Mouse (Mus musculus) layer of hippocampus, postnatal 10 days (tissue): ENCODE measurements around the gene Gm44502. TPM values are rescaled to one million over a fixed set of nuclear protein-coding genes. Genes with fewer than 3 reads are reported as not detected.
A peak's percentile ranks its signal among the peaks of the same experiment; 100 is the strongest.

ENCODE experiments used
- DNase-seq, 2 experiments: peaks; one replicate each; pipeline ENCODE4 v3.0.0; 2021; ENCODE audit warnings: low spot score in 2 of 2
- long read RNA-seq: library from polyadenylated mRNA; stranded (forward); transcript quantifications from one replicate; pipeline ENCODE4 v2.0.0, GENCODE M21; 2023
- total RNA-seq, 2 experiments: library from RNA; stranded (reverse); gene quantifications; 2 replicates each; pipeline ENCODE4 v1.2.3; 2021

Gm44502 gene
- total RNA-seq: not detected
- long read RNA-seq, partial matches to known transcripts: 1 of 1 reads
- long read RNA-seq, other reads (novel, unspliced or antisense): 0 of 1 reads

DNA sequence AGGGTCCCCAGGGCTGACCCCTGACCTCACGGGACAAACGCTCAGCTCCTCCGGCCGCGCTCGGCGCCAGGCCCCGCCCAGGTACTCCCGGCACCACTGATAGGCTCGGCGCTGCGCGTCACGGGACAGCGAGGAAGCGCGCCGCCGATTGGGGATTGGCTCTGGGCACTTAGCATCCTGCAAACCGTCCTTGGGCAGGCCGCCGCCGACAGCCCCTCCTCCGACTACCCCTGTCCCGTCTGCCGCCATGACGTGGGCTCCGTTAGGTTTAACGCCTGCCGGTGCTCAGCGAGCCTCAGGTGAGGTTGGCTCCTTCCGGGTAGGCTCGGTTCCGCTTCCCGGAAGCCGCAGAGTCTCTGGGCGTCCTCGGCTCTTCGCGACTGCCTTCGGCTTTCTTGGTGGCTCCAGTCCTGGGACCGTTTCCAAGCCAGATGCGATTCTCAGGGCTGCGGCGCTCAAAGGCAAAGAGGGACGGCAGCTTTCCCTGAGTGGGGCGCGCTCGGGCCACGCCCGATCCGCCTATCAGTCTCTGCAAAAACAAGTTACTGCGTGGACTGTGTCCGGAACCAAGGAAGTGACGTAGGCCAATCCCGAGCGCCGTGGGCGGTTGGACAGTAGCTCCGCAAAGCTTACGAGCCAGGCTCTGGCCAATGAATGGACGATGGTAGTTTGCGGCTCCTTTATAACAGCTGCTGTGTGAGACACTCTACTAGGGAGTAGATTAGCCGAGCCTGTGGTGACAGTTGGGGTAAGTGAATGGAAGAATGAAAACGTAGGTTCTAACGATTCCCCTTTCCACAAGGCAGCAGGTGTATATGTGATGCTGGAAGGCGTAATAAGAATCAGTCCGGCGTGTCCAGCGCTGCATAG is at the start of gene Gm44502, which contains the start of the genes C730034F03Rik and Chkb:
TSS of gene Gm44502 (minus strand) at position 345 of the 870 bp plus-strand sequence.
TSS of gene C730034F03Rik (plus strand) at position 238 of the 870 bp plus-strand sequence.
TSS of gene Chkb (minus strand) at position 557 of the 870 bp plus-strand sequence.
- peak; percentile 86 to 90 for DNase-seq

DNA sequence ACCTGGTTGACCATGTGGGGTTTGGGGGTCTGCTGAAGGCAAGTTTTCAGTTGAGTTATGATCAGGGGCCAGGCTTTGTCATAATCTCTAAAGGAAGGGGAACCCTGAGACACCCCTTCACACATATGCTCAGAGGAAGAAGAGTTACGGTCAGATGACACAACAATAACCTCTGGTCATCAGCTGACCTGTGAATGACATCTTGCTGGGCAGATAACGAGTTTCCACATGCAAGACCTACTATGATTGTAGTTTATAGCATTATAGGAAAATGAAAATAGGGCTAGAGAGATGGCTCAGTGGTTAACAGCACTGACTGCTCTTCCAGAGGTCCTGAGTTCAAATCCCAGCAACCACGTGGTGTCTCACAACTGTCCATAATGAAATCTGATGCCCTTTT is 49.1 kb upstream of the Gm44502 start:
- DNase-seq: no peak

DNA sequence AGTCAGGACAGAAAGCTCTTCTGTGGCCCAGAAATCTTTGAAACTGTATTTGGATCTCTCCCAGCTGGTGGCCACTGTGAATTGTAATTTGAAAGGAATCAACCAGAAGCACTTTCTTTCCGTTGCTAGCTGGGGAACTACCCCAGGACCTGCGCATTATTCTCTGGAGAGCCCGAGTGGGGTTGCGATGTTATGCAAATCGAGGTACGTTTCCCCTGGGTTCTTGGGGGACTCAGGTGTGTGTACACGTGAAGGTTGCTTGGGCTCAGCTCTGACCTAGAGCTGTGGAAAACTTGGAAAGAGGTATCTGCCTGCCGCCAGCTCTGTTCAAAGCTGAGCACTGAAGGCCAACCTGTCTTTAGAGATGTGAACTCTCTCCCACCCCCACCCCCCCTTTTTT is 48.3 kb upstream of the Gm44502 start:
- DNase-seq: peak in 1 of 2 experiments; percentile 20

DNA sequence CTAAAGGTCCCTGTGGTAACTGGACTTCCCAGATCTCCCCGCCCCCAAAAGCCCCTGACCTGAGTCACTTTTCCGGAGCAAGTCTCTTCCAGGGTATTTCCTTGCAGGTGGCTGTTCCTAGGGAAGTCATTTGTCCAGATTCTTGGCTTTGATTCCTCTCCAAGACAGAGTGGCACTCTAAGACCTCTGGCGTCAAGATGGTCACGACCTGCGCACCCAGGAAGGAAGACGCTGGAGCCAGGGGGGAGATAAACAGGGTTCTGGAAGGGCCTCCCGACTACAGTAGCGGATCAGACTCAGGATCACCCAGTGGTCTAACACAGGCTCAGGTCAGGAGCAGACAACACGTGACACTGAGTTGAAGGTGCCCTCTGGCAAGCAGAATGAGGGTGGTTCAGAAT is 47.6 kb upstream of the Gm44502 start, which contains the start of gene Arsa:
TSS of gene Arsa (minus strand) at position 335 of the 401 bp plus-strand sequence.
- no peak for DNase-seq

DNA sequence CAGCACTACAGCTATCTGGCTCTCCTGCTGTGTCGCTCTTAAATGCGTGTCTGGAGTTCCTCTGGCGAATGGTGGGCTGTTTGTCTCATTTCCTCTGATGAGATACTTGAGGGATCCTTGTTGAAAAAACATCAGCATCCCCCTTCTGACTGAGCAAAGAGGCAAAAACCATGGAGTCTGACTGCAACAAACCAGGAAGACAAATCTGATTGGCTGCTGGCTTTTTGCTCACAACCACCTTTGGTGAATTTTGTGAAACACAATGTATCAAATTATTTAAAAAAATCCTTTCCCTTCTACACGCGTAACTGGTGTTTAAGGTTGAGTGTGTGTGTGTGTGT is 46.9 kb upstream of the Gm44502 start:
- DNase-seq: no peak

DNA sequence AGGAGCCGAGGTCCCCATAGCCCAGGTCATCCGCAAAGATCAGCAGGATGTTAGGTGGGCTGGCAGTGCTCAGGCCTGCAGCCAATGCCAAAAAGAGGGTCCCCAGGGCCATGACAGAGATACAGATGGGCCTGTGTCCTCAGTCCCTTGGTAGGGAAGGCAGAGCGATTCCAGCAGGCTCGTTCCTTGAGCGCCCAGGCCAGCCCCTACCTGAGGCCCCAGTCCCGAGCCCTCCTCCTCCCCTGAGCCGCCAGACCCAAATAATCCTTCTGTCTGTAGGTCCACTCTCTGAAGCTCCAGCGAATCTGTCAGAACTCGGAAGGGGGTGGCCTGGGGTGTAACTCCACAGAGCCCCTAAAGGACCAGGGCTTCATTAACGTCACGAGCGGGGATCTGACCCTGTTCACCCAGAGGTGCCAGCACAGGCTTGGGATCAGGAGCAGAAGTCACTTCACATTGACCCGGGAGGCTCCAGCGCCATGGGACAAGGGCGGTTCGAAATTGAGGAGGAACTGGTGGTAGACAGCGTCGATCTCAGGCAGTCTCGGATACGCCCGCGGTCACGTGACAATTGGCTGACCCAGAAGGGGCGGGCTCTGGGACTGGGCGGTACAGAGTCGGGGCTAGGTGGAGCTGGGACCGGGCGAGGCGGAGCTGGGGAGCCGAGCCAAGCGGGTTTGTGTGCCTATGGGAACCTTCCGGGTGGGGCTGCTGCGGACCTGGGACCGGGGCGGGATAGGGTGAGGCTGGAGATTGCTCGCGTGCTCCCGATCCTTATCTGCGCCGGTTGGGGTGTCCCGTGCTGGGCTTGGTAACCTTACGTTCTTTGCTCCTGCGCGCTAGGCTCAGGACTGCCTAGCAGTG is 46.3 kb upstream of the Gm44502 start:
- DNase-seq: peak; percentile 88 to 93

DNA sequence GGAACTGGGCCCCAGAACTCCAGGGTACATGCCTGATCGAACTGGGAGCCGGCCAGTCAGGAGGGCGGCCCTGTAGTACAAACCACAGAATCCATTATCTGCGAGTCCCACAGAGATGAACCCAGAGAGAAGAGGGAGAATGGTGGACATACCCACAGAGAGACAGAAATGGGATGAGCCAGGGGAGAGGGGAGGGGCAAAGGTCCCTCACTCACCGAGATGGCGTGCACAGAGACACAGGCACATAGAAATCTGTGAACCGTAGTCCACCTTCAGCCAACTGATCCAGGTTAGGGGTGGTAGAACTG is 45.8 kb upstream of the Gm44502 start:
- DNase-seq: no peak

DNA sequence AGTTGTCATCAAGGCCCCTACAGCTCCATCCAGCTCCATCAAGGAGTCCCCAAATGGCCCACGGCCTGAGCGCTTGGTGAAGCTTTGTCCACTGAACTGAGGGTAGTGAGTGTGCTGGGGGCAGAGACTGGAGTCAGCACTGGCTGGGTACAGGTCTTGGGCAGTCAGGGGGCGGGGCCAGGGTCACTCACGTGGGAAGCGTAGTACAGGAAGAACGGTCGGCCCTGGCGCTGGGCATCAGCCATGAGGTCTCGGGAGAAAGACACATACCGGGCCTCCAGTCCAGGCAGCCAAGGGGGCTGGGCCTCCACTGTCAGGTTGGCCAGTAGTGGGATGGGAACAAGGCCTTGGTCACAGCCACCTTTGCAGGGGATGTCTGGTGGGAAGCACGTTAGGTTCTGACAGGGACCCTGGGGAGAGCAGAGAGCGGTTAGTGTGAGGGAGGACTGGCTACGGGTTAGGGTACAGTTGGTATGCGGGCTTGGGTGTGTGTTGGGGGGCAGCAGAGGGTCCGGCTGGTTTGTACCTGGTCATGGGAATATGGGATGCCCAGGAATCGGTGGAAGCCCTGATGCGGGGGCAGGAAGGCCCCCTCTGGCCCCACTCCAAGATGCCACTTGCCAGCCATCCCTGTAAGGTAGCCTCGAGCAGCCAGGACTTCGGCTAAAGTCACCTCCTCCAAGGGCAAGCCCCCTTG is 45.2 kb upstream of the Gm44502 start:
- peak in 1 of 2 experiments; percentile 26 for DNase-seq

DNA sequence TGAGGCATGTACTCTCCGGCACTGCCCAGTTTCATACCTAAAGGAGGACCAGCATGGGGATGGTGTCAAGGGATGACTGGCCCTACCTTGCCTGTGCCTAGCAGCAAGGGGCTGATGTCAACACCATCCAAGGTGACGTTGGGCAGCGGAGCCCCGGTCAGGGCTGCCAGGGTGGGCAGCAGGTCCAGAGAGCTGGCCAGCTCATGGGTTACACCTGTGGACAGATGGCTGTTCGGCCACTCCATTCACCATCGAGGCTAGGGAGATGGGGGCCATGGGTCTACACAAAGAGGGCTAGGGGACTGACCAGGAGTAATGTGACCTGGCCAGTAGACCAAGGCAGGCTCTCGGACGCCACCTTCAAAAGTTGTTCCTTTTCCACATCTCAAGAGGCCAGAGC is 44.4 kb upstream of the Gm44502 start:
- no peak for DNase-seq

DNA sequence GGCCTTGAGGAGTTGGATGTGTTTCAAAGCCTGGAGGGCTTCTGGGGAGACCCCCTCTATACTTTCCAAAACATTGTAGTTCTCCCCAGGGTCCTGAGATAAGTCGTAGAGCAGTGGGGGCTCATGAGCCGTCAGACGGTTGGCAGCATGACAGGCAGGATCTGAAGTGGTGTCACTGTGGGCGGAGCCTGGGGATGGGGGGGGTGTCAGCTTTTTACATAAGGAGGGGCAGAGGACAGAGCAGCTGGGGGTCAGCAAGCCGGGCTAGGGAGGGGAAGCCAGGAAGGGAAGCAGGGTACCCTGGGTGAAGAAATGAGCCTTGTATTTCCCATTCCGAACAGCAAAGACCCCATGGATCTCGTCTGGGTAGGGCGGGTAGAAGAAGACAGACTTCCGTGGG is 43.9 kb upstream of the Gm44502 start:
- no peak for DNase-seq

DNA sequence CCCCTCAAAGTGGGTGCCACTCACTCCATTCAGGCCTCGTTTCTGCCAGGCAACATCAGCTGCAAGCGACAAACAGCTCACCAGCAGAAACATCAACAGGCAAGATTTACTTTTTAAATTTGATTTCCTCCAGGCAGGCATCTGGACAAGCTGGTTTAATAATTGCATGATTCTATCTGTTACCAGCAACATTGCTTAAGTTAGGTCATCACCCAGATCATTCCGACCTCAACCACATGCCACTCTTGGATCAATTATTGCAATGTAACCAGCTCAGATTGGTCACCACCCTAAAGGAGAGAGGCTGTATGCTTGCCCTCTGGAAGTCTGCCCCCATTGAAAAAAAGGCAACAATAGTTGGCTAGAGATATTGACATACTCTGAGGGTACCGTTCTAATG is 42.0 kb upstream of the Gm44502 start:
- no peak for DNase-seq

DNA sequence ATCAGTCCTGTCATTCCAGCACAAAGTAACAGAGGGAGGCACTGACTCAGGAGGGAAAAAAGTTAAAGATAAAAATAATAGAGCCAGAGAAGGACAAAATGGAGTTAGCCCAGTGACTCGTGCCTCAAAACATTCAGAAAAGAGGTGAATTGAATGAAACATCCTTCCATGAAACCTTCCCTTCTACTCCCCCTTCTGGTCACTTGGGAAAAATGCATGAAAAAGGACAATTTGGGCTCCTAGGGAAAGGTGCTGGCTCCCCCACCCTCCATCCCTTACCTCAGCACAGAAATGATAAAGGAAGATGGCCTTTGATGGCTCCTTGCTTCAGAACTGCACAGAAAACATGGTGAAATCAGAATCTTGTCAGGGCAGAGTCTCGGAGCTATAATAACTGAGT is 39.1 kb upstream of the Gm44502 start:
- no peak for DNase-seq

DNA sequence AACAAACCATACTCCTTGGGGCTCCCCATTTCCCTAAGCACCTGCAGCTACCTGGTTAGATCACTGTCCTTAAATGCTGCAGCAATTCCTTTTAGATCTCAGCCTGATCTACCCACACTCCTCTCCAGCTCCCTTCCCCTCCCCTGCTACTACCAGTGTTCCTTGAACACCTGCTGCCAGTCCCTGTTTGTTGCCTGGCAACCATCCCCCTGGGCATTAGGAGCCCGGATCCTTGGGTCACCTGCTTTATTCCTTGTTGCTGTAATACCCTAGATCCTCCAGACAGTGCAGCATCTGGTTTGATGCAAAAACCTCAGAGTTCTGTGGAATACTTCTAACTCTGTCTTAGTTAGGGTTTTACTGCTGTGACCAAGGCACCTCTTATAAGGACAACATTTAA is 35.6 kb upstream of the Gm44502 start:
- DNase-seq: peak in 1 of 2 experiments; percentile 24

DNA sequence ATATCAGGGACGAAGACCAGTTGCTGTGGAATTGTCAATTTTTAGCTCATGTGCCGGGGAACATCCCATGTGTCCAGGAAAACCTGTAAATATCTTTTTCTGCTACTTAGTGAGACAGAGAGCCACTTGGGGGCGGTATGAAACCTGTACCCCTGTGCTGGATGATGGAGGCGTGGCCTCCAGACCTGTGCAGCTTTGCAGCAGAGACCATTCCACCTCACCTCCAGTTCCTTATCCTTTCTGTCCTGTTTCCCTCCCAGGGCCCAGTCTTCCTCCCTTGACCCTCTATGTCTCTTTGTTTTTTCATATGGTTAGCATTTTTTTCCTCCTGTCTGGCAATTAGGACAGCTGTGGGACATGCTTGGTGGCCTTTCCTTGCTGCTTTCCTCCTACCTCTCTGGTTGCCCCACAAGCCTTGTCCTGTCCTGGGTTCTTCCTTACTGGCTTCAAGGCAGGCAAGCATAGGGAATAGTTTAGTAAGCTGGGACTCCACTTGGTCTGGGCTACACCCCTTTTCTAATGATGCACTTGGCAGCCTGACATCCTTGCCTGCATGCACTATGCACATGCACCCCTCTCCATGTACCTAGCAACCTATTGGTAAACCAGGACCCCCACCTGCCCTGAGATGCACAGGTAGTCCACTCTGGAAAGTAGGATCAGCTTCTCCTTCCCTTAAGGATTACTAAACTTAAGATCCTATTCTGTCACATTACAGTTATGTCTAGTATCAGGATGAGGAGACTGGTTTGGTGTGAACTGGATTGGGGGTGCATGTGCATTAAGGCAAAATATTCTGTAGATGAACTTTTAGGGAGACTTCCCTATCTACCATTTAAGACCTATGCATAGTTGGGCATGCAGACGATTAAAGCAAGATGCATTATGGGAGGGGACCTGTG is 34.1 kb upstream of the Gm44502 start:
- DNase-seq: peak in 1 of 2 experiments; percentile 24

DNA sequence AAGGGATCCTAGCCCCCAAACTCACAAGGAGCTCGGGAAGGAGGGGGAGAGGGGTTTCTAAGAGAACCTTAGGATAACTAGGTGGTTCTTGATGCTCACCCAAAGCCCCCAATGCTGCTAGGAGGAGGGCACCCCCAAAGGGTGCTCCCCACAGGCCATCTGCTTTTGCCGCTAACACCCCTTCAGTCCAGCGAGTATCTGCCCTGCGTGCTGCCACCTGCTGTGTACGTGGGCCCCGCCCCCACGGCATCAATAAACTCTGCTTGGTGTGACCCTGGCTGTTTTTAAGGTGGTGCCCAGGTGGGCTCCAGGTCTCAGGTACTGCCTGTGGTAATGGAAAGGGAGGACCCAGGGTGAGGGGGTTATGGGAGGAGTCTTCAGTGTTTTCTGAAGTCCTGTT is 32.7 kb upstream of the Gm44502 start:
- DNase-seq: no peak

DNA sequence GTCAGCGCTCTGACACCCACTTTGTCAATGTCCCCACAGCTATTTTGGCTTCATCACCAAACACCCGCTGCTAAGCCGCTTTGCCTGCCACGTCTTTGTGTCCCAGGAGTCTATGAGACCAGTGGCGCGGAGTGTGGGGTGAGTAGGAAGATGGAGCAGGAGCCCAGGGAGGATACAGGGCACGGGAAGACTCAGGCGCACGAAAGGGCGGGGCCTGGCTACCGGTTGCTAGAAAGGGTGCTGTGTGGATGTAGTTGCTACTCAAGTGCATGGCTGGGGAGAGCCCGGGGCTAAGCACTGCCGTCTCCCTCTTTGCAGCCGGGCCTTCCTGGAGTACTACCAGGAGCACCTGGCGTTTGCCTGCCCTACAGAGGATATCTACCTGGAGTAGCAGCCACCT is 31.8 kb upstream of the Gm44502 start:
- DNase-seq: no peak

DNA sequence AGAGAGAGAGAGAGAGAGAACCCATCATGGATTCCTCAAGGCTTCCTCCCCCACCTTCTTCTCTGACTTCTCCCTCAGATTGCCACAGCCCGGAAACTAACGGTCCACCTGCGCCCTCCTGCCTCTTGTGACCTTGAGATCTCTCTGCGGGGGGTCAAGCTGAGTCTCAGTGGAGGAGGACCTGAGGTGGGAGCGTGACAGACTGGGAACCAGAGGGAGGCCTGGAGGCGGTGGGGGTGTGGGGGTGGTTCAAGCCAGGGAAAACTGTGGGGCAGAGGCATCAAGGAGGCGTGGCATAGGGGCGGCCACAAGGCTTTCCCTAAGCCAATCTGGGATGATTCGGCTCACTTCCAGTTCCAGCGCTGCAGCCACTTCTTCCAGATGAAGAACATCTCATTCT is 30.8 kb upstream of the Gm44502 start:
- DNase-seq: no peak

DNA sequence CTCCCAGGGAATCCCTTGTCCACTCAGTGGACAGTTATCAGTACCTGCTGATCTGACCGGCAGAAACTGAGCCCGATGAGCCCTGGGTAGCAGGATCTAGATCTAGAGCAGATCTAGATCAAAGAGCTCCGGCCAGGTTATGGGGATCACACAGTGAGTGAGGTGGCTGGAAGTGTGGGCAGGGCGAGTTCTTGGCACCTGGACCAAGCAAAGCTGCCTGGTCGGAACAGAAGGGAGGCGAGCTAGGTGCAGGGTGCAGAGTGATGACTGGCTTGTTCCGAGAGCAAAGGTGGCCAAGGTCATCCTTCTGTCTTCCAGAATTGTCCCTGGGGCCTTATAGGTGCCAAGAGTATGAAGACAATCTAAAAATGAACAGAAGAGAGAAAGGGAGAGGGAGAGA is 30.3 kb upstream of the Gm44502 start:
- no peak for DNase-seq

DNA sequence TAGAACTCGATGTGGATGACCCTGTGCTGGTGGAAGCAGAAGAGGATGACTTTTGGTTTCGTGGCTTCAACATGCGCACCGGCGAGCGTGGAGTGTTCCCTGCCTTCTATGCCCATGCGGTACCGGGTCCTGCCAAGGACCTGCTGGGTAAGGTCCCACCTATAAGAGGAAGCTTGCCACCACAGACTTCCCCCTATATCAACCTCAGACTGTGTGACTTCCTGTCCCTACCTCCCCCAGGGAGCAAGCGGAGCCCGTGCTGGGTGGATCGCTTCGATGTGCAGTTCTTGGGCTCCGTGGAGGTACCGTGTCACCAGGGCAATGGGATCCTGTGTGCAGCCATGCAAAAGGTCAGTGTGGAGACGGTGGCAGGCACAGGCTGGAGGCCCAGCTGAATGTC is 29.4 kb upstream of the Gm44502 start:
- DNase-seq: no peak

DNA sequence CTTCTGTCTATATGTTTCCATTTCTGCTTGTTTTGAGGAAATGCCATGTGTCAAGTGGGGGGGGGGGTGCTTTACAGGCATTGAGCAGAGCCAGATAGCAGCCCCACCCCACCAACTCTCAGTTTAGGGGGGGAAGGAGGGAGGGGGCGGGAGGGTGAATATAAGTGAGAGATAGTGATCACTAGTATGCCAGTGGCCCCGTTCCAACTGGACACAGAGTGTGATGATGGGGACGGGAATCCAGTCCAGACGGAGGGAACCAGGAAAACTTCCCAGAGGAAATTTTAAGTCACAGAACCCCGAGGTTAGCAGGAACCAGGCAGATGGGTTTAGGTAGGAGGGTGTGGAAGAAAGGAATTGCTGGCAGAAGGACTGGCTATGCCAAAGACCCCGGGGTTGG is 26.1 kb upstream of the Gm44502 start:
- no peak for DNase-seq
